Mouse (Mus musculus) ES-Bruce4 (cell line): ENCODE data around the gene Tab1. TPM values are rescaled to one million over a fixed set of nuclear protein-coding genes. Genes with fewer than 3 reads are reported as not detected.

Source experiments
- H3K27ac ChIP-seq: 2 replicates; pipeline ENCODE4 v1.5.1; 2012; ENCODE audit warnings: low read length, inconsistent platforms; ENCODE audit not compliant: insufficient read depth
- H3K27me3 ChIP-seq: 2 replicates; pipeline ENCODE4 v1.6.1; 2012; ENCODE audit warnings: mild to moderate bottlenecking, low read length, inconsistent platforms; ENCODE audit not compliant: control insufficient read depth, poor library complexity, insufficient read depth, severe bottlenecking
- H3K36me3 ChIP-seq: 2 replicates; pipeline ENCODE4 v1.6.1; 2012; ENCODE audit warnings: inconsistent platforms, mild to moderate bottlenecking, low read length, moderate library complexity; ENCODE audit not compliant: control insufficient read depth, poor library complexity, insufficient read depth, severe bottlenecking
- H3K4me1 ChIP-seq: one replicate; pipeline ENCODE4 v1.8.1; 2011; ENCODE audit warnings: low read length; ENCODE audit not compliant: control insufficient read depth, insufficient read depth
- H3K4me3 ChIP-seq: 2 replicates; pipeline ENCODE4 v1.5.1; 2011; ENCODE audit warnings: low read depth, mild to moderate bottlenecking, low read length
- H3K9ac ChIP-seq: 2 replicates; pipeline ENCODE4 v1.6.1; 2012; ENCODE audit warnings: low read depth, mild to moderate bottlenecking, inconsistent platforms; ENCODE audit not compliant: poor library complexity, severe bottlenecking
- H3K9me3 ChIP-seq: replicated peaks from 2 replicates; pipeline ENCODE4 v1.6.1; 2012; ENCODE audit warnings: mild to moderate bottlenecking, low read length, inconsistent platforms; ENCODE audit not compliant: control insufficient read depth, poor library complexity, insufficient read depth, severe bottlenecking
- CTCF ChIP-seq: IDR thresholded peaks from one replicate; pipeline ENCODE4 v1.8.1; 2011; ENCODE audit warnings: low read depth, low read length
- EP300 ChIP-seq: IDR thresholded peaks from 2 replicates; pipeline ENCODE4 v1.6.1; 2011; ENCODE audit warnings: low read depth, low read length; ENCODE audit not compliant: insufficient read depth
- POLR2A ChIP-seq: IDR thresholded peaks from one replicate; pipeline ENCODE4 v1.8.1; 2011; ENCODE audit warnings: low read length; ENCODE audit not compliant: insufficient read depth
- polyA plus RNA-seq: library from polyadenylated mRNA; stranded (reverse); fragments of >200 nt; gene quantifications from 2 replicates; pipeline ENCODE4 v1.2.4, GENCODE M21; 2011; ENCODE audit warnings: low read depth; ENCODE audit not compliant: missing spikeins, insufficient read depth, insufficient read length

Gene Tab1
- polyA plus RNA-seq, 1 experiment = 15.6 TPM

DNA sequence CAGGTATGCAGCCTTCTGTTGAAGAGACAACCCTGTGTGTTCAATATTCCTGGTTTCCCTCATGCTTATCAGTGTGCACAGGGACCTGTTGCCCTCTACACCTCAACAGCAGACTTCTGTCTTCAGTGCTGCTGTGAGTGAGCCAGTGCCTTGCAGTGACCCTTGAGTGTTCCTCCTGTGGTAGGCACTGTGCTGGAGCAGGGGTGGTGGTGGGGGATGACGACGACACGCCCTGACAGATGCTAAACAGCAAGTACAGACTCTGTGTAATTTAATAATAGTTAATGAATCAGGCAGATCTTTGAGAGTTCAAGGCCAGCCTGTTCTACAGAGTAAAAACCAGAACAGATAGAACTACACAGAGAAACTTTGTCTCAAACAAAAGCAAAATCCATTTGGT lies 3.7 kb downstream of the Tab1 start:
- Histone ChIP-seq H3K9me3 (no peaks in the 10 kb centered on the region; the same call in 1 of the 2 replicates), H3K27ac (no peak overlapping the region), H3K27me3 (no peaks in the 10 kb centered on the region), H3K36me3 (peaks cover 7% of the 10 kb centered on the region; the same call in 1 of the 2 replicates), H3K4me1 (peaks cover 3% of the 10 kb centered on the region), H3K4me3 (no peak overlapping the region), H3K9ac (no peak overlapping the region)
- no peak for TF ChIP-seq CTCF
- no peak for TF ChIP-seq EP300
- no peak for TF ChIP-seq POLR2A

DNA sequence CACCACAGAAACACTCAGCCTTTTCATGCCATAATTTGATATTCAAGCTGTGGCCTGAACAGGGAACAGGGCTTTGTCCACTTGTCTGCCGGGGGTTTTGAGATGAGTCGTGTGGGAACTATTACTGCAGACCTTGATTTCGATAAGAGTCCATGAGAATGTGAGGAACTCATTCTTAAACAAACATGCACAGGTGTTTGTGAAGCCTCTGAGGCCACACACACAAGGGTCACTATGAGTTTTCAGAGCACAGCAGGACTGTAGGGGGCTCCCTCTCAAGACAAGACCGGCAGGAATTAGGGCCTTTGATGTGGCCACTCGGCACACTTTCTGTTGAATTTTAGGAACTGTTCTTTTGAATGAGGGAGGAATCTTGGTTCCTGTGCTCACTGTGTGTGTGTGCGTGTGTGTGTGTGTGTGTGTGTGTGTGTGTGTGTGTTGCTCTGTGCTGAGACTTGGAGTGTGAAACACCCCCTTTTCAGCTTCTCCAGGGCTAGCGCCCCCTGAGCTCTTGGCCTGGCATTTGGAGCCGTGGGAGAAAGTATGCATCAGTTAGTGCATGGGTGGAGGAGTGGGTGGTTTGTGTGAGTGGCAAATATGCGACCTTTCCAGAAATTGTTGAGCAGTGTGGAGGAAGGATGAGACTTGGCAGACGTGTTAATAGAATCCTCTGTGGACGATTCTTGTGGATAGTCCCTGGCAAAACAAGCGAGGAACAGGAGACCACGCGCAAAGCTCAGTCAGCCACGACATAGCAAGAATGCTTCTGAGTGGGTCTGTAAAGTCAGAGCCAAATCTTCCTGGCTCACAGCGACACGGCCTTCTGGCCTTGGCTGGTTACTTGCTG lies 5.2 kb downstream of the Tab1 start:
- no peaks in the 10 kb centered on the region for H3K27me3 ChIP-seq
- peaks cover 3% of the 10 kb centered on the region; the same call in 1 of the 2 replicates for H3K9me3 ChIP-seq
- peaks cover 12% of the 10 kb centered on the region; the same call in 1 of the 2 replicates for H3K36me3 ChIP-seq
- TF ChIP-seq EP300 = no peak
- no peak for TF ChIP-seq POLR2A
- no peak for TF ChIP-seq CTCF
- H3K4me3 ChIP-seq = no peak overlapping the region
- H3K4me1 ChIP-seq = peaks cover 3% of the 10 kb centered on the region
- no peak overlapping the region for H3K9ac ChIP-seq
- no peak overlapping the region for H3K27ac ChIP-seq

DNA sequence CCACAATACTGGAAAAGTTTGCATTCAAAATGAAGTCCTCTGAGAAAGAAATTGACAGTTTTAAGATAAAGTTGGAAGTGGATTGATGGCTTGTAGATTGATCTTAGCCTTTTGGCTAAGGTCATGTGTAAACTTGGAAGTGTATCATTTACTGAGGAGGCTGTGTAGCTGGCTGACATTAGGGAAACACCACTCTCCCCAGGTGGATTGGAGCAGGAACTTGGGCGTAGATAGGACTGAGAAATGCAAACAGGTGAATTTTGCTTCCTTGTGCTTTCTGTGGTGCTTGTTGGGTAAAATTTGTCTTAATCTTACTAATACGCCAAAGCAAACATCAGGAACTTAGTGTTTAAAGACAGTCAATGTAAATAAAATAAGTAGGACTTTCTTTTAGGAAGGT lies 7.4 kb downstream of the Tab1 start:
- H3K27me3 ChIP-seq = no peaks in the 10 kb centered on the region

DNA sequence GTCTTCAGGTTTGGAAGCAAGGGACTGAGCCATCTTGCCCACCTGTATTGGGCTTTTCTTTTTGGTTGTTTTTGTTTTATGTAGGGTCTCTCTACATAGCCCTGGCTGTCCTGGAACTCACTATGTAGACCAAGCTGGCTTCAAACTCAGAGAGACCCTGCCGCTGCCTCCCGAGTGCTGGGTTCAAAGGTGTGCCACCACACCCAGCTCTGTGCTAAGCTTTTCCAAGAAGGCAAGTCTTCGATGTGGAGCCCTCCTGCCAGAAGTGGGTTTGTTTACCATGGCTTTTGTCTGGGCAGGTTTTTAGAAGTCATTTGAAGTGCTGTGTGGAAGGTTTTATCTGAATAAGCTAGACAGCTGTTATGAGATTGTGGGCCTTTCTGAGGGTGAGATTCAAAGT lies 8.0 kb downstream of the Tab1 start:
- Histone ChIP-seq H3K4me3 (no peak overlapping the region), H3K27ac (no peak overlapping the region), H3K36me3 (peaks cover 12% of the 10 kb centered on the region), H3K9ac (no peak overlapping the region), H3K9me3 (peaks cover 3% of the 10 kb centered on the region; the same call in 1 of the 2 replicates), H3K27me3 (no peaks in the 10 kb centered on the region), H3K4me1 (peaks cover 3% of the 10 kb centered on the region)
- TF ChIP-seq POLR2A = no peak
- no peak for TF ChIP-seq EP300
- no peak for TF ChIP-seq CTCF

More for the DNA sequence above, 7.4 kb downstream of the Tab1 start:
- Histone ChIP-seq H3K4me3 (no peak overlapping the region), H3K36me3 (peaks cover 12% of the 10 kb centered on the region), H3K4me1 (peaks cover 3% of the 10 kb centered on the region), H3K27ac (no peak overlapping the region), H3K9ac (no peak overlapping the region), H3K9me3 (peaks cover 3% of the 10 kb centered on the region; the same call in 1 of the 2 replicates)
- TF ChIP-seq POLR2A (no peak), EP300 (no peak), CTCF (no peak)

DNA sequence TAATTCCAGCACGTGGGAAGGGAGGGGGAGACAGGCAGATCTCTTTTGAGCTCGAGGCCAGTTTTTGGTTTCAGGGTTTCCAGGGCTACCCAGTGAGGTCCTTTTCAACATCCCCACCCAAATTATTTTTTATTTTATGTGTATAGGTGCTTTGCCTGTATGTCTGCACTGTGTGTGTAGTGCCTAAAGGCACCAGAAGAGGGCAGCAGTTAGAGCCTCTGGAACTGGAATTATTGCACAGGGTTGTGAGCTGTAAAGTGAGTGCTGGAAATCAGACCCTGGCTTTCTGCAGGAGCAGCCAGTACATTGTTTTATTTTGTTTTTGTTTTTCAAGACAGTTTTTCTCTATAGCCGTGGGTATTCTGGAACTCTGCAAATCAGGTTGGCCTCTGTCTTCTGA lies 9.2 kb downstream of the Tab1 start:
- H3K27ac ChIP-seq = no peak overlapping the region
- no peak overlapping the region for H3K4me3 ChIP-seq
- H3K9ac ChIP-seq = no peak overlapping the region
- TF ChIP-seq EP300 = no peak
- no peak for TF ChIP-seq POLR2A
- no peak for TF ChIP-seq CTCF
- no peaks in the 10 kb centered on the region for H3K27me3 ChIP-seq
- peaks cover 3% of the 10 kb centered on the region; the same call in 1 of the 2 replicates for H3K9me3 ChIP-seq
- peaks cover 4% of the 10 kb centered on the region for H3K4me1 ChIP-seq
- peaks cover 12% of the 10 kb centered on the region for H3K36me3 ChIP-seq

DNA sequence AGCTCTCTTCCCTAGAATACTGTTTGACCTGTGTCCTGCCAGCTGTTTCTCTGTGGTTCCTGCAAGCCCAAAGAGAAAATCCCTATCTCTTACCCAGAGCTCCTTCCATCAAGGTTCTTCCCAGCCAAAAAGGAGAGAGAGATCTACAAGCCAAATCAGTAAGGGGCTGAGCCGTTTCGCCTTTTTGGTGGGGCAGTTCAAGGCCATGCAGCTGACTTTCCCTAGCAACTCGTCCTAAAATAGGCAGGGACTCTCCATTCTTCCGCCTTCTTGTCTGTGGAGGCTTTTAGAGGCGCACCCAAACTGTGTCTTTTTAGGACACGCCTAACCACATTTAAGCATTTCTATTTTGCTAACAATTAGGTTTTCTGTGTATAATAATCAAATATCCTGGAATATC lies 10.8 kb downstream of the Tab1 start:
- H3K4me1 ChIP-seq = peaks cover 4% of the 10 kb centered on the region
- peaks cover 3% of the 10 kb centered on the region; the same call in 1 of the 2 replicates for H3K9me3 ChIP-seq
- H3K9ac ChIP-seq = no peak overlapping the region; the same call in 1 of the 2 replicates
- no peak for TF ChIP-seq POLR2A
- TF ChIP-seq CTCF = no peak
- no peak for TF ChIP-seq EP300
- peaks cover 12% of the 10 kb centered on the region for H3K36me3 ChIP-seq
- no peaks in the 10 kb centered on the region for H3K27me3 ChIP-seq
- no peak overlapping the region for H3K27ac ChIP-seq
- H3K4me3 ChIP-seq = no peak overlapping the region
